8 mouse cellular contexts compared by ENCODE assay signal in genomic region chr7:80647437-80647871, GRCm38 (mm10). TPM values are rescaled to one million over a fixed set of nuclear protein-coding genes. Genes with fewer than 3 reads are reported as not detected.
DNase-seq lines count a peak whose midpoint lies in the region; ATAC-seq and TF ChIP-seq lines count a peak whose summit lies in the region.
"Had no signal": no experiment of that assay in that cellular context is flagged by ENCODE, and none has a peak within 500 bp of the region (broad histone marks: within the 10 kb centered on the region; RNA-seq: fewer than 3 reads in every experiment).

No protein-coding gene starts in this region.

- peaks cover 4% of the 10 kb centered on the region; the same call in 1 of the 2 replicates for H3K36me3 ChIP-seq in limb, embryonic 13.5 days
- no peaks in the 10 kb centered on the region for H3K36me3 ChIP-seq in limb, embryonic 10.5 days
- H3K36me3 ChIP-seq: limb, embryonic 15.5 days had no signal

- no peak for TF ChIP-seq POLR2A in bone marrow macrophage, adult 2 months (IDR thresholded peaks at IDR 0.05; ENCODE audit: borderline replicate concordance, low read depth, low read length)

- no peaks in the 10 kb centered on the region for H3K27me3 ChIP-seq in limb, embryonic 13.5 days
- H3K27me3 ChIP-seq in limb, embryonic 10.5 days (ENCODE audit: low read depth, poor library complexity, severe bottlenecking): no peaks in the 10 kb centered on the region
- H3K27me3 ChIP-seq: limb, embryonic 15.5 days had no signal

- no peak overlapping the region for H3K4me2 ChIP-seq in limb, embryonic 13.5 days (replicated peaks)
- H3K4me2 ChIP-seq: limb, embryonic 15.5 days had no signal

- H3K9ac ChIP-seq in limb, embryonic 13.5 days: no peak overlapping the region
- H3K9ac ChIP-seq: limb, embryonic 15.5 days had no signal

- no peak for DNase-seq in limb, embryonic 10.5 days (ENCODE audit: low spot score)
- DNase-seq in layer of hippocampus, postnatal 36 days: peak; percentile 38 to 39
- no peak for DNase-seq in Muller cell, postnatal 12 days (ENCODE audit: inconsistent ontology term)

- H3K4me1 ChIP-seq in limb, embryonic 13.5 days: peaks cover 23% of the 10 kb centered on the region
- H3K4me1 ChIP-seq in limb, embryonic 10.5 days: peaks cover 11% of the 10 kb centered on the region; the same call in 1 of the 2 replicates
- peaks cover 38% of the 10 kb centered on the region for H3K4me1 ChIP-seq in bone marrow macrophage, adult 2 months (ENCODE audit: control insufficient read depth, insufficient read depth, low read length)

- TF ChIP-seq CTCF in bone marrow macrophage, adult 2 months (IDR thresholded peaks at IDR 0.05; ENCODE audit: low read depth, low read length): no peak

- ATAC-seq in limb, embryonic 13.5 days (ENCODE audit: low FRiP score, low read depth): no peak
- ATAC-seq in granulocyte monocyte progenitor cell, adult 5-6 weeks (replicated peaks; ENCODE audit: poor library complexity, severe bottlenecking): peak; percentile 97
- peak; percentile 22 for ATAC-seq in megakaryocyte-erythroid progenitor cell, adult 5-6 weeks (replicated peaks; ENCODE audit: low FRiP score, low TSS enrichment, poor library complexity, severe bottlenecking)

- no peaks in the 10 kb centered on the region for H3K9me3 ChIP-seq in limb, embryonic 13.5 days
- H3K9me3 ChIP-seq in limb, embryonic 10.5 days (replicated peaks): no peaks in the 10 kb centered on the region
- H3K9me3 ChIP-seq: limb, embryonic 15.5 days had no signal

- no peak overlapping the region for H3K4me3 ChIP-seq in limb, embryonic 13.5 days
- no peak overlapping the region for H3K4me3 ChIP-seq in limb, embryonic 10.5 days
- peak overlapping the region; percentile 62 for H3K4me3 ChIP-seq in bone marrow macrophage, adult 2 months (ENCODE audit: insufficient read depth, low read length)
- H3K4me3 ChIP-seq: limb, embryonic 15.5 days had no signal

- peak overlapping the region; percentile 15; the same call in 1 of the 2 replicates for H3K27ac ChIP-seq in limb, embryonic 13.5 days
- H3K27ac ChIP-seq in limb, embryonic 10.5 days: no peak overlapping the region
- H3K27ac ChIP-seq in bone marrow macrophage, adult 2 months (ENCODE audit: insufficient read depth, low read depth, low read length): peak overlapping the region; percentile 78
- H3K27ac ChIP-seq: limb, embryonic 15.5 days had no signal

- 76% methylated on average over 7 of the region's 7 CpGs for WGBS in limb, embryonic 13.5 days
- WGBS in limb, embryonic 10.5 days: 88% methylated on average over 7 of the region's 7 CpGs

RNA-seq across cellular contexts. Expression of gene Crtc3, which starts 41.2 kb away (rescaled TPM):
- polyA plus RNA-seq in limb, embryonic 13.5 days (2015; fragmentation: Nextera tagmentation; extraction: Ambion mirVana): 23.9 and 24.5 TPM in 2 replicates
- 13.4 and 16.0 TPM in 2 replicates for polyA plus RNA-seq in limb, embryonic 10.5 days (2016; fragmentation: Nextera tagmentation; extraction: Ambion mirVana)
- polyA plus RNA-seq in bone marrow macrophage, adult 2 months (2012; ENCODE audit: insufficient read depth, insufficient read length, missing spikeins): 14.6 and 16.7 TPM in 2 replicates
- total RNA-seq in granulocyte monocyte progenitor cell, adult 5-6 weeks (2014; fragmentation: Nextera tagmentation): 21.7 and 33.0 TPM in 2 replicates
- total RNA-seq in granulocyte monocyte progenitor cell, adult 5-6 weeks (2017): 6.2 and 6.8 TPM in 2 replicates
- total RNA-seq in layer of hippocampus, postnatal 36 days (2021): 10 to 100 TPM; 18.3 to 22.2 TPM
- 29.1 and 29.3 TPM in 2 replicates for total RNA-seq in megakaryocyte-erythroid progenitor cell, adult 5-6 weeks (2014; fragmentation: Nextera tagmentation)
- 8.2 and 14.8 TPM in 2 replicates for total RNA-seq in megakaryocyte-erythroid progenitor cell, adult 5-6 weeks (2017)

Comparison
In these comparisons a context has a peak if more than half of its experiments do, and no peak if none do; other contexts are left out.
1. DNase-seq: peak in layer of hippocampus, postnatal 36 days (2 of 2); none in limb, embryonic 10.5 days (single experiment) and Muller cell, postnatal 12 days (single experiment).